Mouse (Mus musculus): ENCODE measurements around the gene Eya2. TPM values are rescaled to one million over a fixed set of nuclear protein-coding genes. Genes with fewer than 3 reads are reported as not detected.

Gene Eya2
- polyA plus RNA-seq, 1 experiment from 2014 or later: 49.2 TPM

DNA sequence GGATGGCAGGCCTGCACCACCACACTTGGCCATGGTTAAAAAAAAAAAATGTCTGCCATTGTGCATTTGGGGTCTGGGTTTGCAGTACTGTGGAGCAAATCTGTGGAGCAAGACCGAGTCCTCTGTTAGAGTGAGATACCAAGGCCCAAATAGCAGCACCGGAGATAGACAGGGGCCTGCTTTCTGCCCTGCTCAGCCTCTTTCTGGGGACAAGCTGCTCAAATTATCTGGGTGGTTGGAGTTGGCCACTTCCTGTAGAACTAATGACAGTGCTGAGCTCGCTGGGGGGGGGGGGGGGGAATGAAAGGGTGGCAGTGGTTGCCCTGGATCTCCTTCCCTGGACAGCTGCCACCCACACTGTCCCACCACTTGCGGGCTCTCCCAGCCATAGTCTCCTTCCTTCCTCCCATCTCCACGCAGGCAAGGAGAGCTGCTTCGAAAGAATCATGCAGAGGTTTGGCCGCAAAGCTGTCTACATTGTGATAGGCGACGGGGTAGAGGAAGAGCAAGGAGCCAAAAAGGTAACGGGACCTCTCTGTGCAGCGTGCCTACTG, 174.1 kb downstream of the Eya2 start:
- ATAC-seq (no peak), DNase-seq (ENCODE audit: low read depth, low spot score) (no peak)
- ChIA-PET POLR2A (no interaction called here), CTCF (interaction anchor here (1.0 to 1.2 kb wide), 2 partner anchors 9 to 13 kb away, joined by 4 read pairs; no protein-coding TSS in a partner anchor)
- in situ Hi-C loops (cut with MboI; ENCODE audit: low pct_unique_long_range_greater_than_20kb): no loop called here
- TF ChIP-seq CTCF (IDR thresholded peaks at IDR 0.05): no peak
- H3K27me3 ChIP-seq: no peaks in the 10 kb centered on the region

DNA sequence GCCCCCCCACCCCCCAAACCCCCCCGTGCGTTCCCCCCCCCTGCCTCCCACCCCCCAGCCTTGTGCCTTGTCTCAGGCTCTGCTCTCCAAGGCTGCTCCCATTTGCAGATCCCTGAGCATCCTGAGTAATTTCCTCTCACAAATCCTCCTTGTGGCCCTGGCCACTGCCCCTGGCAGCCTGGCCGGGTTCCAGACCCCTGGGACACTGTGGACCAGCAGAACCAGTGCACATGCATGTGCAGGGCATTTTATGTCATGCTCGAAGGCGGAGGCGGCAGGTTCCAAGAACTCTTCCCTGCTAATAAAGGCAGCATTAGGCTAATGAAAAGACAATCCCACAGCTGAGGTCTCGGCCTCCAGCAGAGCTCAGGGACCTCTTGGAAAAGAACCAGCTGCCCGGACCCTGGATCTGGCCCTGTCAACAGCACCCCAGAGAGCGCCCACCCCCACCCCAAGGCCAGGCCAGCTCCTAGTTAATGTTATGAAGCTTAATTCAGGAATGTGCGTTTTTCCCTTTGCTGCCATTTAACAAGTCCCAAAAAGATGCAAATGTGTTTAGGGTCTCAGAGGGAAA, 174.6 kb downstream of the Eya2 start:
- H3K27me3 ChIP-seq: no peaks in the 10 kb centered on the region
- POLR2A ChIA-PET: interaction anchor here (1.0 kb wide), 1 partner anchor 15 kb away, joined by 3 read pairs; no protein-coding TSS in a partner anchor
- CTCF ChIA-PET: interaction anchor here (1.0 to 1.2 kb wide), 2 partner anchors 9 to 14 kb away, joined by 4 read pairs; no protein-coding TSS in a partner anchor
- in situ Hi-C loops (cut with MboI; ENCODE audit: low pct_unique_long_range_greater_than_20kb): no loop called here
- no peak for TF ChIP-seq CTCF (IDR thresholded peaks at IDR 0.05)
- ATAC-seq (peak; percentile 54), DNase-seq (ENCODE audit: low read depth, low spot score) (peak; percentile 62)

DNA sequence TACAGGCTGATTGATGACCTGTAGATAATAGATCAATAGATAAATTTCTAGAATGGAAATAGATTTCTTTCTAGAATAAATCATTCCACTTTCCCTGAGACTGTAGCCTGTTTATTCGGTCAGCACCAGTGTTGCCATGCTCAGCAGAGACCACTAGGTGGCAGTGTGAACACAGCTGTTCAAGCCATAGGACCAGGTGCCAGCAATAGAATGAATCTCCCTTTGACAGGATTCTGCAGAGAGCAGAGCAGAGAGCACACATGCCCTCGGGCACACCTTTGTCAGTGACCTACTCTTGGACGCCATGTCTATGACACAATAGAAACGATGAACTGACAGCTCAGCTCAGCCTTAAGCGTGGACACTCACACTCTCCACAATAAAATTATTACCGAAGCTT, 184.1 kb downstream of the Eya2 start:
- DNase-seq (ENCODE audit: low read depth, low spot score) (no peak), ATAC-seq (no peak)
- in situ Hi-C loops (cut with MboI; ENCODE audit: low pct_unique_long_range_greater_than_20kb): no loop called here
- no peaks in the 10 kb centered on the region for H3K27me3 ChIP-seq
- CTCF ChIA-PET: interaction anchor here (0.7 to 1.5 kb wide), 4 partner anchors 8 to 246 kb away, joined by 3 to 5 read pairs (median 4); no protein-coding TSS in a partner anchor
- POLR2A ChIA-PET: interaction anchor here (0.6 to 1.0 kb wide), 2 partner anchors 14 to 42 kb away, joined by 3 read pairs; no protein-coding TSS in a partner anchor
- no peak for TF ChIP-seq CTCF (IDR thresholded peaks at IDR 0.05)

DNA sequence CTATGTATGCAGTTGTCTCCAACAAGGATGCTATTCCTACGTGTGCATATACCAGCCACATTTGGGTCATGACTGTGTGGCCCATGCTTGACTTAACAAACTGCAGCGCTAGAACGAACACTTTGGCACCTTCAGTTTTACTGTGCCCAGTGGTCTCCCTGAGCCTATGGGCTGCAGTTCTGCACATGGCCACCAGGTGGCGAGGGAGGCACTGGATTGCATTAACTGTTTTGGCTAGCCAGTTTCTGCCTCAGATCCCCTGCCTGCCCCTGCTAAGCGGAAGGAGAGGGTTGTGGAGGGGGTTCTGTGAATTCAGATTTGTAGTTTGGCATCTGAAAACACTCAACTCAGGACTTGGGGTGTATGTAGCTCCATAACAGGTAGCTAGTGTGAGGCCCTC, 187.5 kb downstream of the Eya2 start:
- POLR2A ChIA-PET: interaction anchor here (0.6 kb wide), 1 partner anchor 13 kb away, joined by 3 read pairs; no protein-coding TSS in a partner anchor
- no peak for ATAC-seq

DNA sequence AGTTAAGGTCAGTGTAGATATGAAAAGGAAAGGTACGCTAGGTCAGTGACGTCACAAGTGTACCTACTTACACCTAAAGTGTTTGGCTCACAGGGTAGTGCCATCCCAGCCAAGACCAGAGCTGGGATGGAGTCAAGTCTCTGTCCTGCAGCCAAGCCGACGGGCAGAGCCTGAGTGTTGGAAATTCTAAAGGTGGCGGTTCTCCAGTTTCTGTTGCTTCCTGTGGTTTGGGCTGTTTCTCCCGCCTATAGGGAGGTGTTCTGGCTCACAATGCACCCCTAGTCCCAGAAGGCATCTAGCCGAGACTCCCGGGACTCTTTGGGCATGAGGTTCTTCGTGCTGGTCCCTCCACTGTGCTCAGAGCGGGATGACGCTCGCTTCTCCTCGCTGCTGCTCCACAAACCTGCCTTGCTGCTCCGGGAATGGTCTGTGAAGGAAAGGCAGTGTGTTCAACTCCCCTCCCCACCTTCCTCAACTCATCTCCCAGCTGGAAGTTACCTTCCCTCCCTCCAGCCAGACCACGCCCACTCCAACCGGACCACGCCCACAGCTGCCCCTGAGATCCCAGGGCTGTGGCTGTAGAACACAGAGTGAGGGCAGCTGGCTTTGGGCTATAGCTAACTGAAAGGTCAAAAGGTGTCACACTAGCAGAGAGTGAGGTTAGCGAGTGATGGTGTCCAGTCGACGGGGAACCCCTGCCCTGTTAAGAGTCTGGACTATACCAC, 190.6 kb downstream of the Eya2 start:
- no peaks in the 10 kb centered on the region for H3K27me3 ChIP-seq
- CTCF ChIA-PET: interaction anchor here (1.1 to 1.9 kb wide), 3 partner anchors 10 to 259 kb away, joined by 3 to 4 read pairs (median 4); no protein-coding TSS in a partner anchor
- ATAC-seq (no peak), DNase-seq (ENCODE audit: low read depth, low spot score) (no peak)
- POLR2A ChIA-PET: no interaction called here
- in situ Hi-C loops (cut with MboI; ENCODE audit: low pct_unique_long_range_greater_than_20kb): no loop called here
- no peak for TF ChIP-seq CTCF (IDR thresholded peaks at IDR 0.05)

More for the DNA sequence above, 187.5 kb downstream of the Eya2 start:
- CTCF ChIA-PET: interaction anchor here (1.2 to 2.9 kb wide), 2 partner anchors 38 to 106 kb away, joined by 5 to 8 read pairs; no protein-coding TSS in a partner anchor
- in situ Hi-C loops (cut with MboI; ENCODE audit: low pct_unique_long_range_greater_than_20kb): no loop called here
- H3K27me3 ChIP-seq: no peaks in the 10 kb centered on the region
- TF ChIP-seq CTCF (IDR thresholded peaks at IDR 0.05): no peak
- DNase-seq (ENCODE audit: low read depth, low spot score): no peak

DNA sequence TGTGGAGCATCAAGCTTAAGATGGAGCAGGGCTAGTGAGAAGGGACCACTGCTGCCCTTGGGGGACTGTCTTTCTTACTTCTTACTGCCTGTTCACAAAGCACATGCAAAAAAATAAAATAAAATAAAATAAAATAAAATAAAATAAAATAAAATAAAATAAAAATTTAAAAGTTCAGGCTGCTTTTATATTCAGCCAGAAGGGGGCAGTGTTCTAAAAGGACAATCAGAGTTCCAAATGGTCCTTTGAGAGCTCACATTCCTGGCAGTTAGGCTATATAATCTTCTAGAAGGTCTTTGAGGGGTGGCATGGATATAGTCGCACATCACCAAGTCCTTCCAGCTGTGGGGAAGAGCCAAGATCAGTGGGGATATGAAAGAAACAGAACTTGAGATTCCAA, 191.6 kb downstream of the Eya2 start:
- in situ Hi-C loops (cut with MboI; ENCODE audit: low pct_unique_long_range_greater_than_20kb): no loop called here
- no peak for ATAC-seq
- ChIA-PET CTCF (interaction anchor here (1.1 to 1.9 kb wide), 3 partner anchors 9 to 260 kb away, joined by 3 to 4 read pairs (median 4); no protein-coding TSS in a partner anchor), POLR2A (no interaction called here)
- DNase-seq (ENCODE audit: low read depth, low spot score): no peak
- no peaks in the 10 kb centered on the region for H3K27me3 ChIP-seq
- no peak for TF ChIP-seq CTCF (IDR thresholded peaks at IDR 0.05)

DNA sequence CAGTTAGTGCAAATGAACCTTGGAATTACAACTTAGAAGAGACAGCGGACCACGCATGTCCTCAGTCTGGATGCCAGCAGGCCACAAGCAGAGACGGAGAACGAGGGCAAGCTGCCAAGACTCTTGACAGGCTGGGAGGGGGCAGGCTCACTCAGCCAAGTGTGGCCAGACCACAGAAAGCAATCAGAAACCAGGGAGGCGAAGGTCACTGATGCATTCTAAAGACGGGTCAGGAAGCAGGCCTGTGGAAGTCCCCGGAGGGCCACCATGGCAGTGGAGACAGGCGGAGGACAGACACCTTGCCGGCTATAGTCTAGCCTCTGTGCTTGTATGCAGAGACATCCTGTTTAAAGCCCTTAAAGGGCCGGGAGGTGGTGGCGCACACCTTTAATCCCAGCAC, 193.2 kb downstream of the Eya2 start:
- peak; percentile 78 for ATAC-seq
- H3K27me3 ChIP-seq: no peaks in the 10 kb centered on the region
- POLR2A ChIA-PET: no interaction called here
- no peak for TF ChIP-seq CTCF (IDR thresholded peaks at IDR 0.05)
- CTCF ChIA-PET: no interaction called here
- peak; percentile 92 for DNase-seq (ENCODE audit: low read depth, low spot score)
- in situ Hi-C loops (cut with MboI; ENCODE audit: low pct_unique_long_range_greater_than_20kb): no loop called here

DNA sequence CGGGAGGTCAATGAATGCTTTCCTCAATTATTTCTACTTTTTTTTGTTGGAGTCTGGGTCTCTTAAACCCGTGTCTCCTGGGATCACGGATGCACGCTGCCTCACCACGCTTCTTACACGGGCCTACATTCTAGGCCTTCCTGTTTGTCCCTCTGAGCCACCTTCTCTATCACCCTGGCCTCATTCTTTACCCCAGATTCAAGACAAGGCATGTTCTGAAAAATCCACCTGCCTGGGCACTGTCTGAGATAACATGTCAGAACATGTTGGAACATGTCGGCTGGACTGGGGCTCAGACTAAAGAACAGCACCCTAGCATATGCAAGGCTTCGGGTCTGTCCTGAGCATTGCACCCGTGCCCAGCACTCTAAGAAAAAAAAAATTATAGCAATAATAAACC, 194.0 kb downstream of the Eya2 start:
- POLR2A ChIA-PET: interaction anchor here (0.6 kb wide), 1 partner anchor 10 kb away, joined by 4 read pairs; no protein-coding TSS in a partner anchor
- CTCF ChIA-PET: no interaction called here
- no peak for ATAC-seq
- no peak for DNase-seq (ENCODE audit: low read depth, low spot score)
- in situ Hi-C loops (cut with MboI; ENCODE audit: low pct_unique_long_range_greater_than_20kb): no loop called here
- no peaks in the 10 kb centered on the region for H3K27me3 ChIP-seq
- TF ChIP-seq CTCF (IDR thresholded peaks at IDR 0.05): no peak

DNA sequence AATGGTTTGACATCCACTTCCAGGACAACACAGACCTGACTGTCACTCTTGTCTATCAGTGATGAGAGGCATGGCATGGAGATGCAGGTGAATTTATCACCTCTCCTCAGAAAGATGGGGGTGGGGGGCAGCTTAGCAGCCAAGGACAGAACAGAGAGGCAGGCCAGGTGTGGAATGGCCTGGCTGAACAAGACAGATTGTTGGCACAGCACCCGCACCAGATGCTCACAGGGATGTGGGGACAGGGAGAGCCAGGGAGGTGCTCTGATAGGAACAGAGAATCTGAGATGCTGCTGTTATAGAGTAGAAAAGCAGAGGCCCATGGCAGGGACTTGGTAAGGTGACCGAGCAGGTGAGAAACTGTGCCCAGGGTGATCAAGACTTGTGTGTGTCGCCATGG, 194.8 kb downstream of the Eya2 start:
- H3K27me3 ChIP-seq: no peaks in the 10 kb centered on the region
- in situ Hi-C loops (cut with MboI; ENCODE audit: low pct_unique_long_range_greater_than_20kb): no loop called here
- POLR2A ChIA-PET: interaction anchor here (0.6 kb wide), 1 partner anchor 9 kb away, joined by 4 read pairs; no protein-coding TSS in a partner anchor
- CTCF ChIA-PET: no interaction called here
- TF ChIP-seq CTCF (IDR thresholded peaks at IDR 0.05): no peak
- ATAC-seq (no peak), DNase-seq (ENCODE audit: low read depth, low spot score) (no peak)

DNA sequence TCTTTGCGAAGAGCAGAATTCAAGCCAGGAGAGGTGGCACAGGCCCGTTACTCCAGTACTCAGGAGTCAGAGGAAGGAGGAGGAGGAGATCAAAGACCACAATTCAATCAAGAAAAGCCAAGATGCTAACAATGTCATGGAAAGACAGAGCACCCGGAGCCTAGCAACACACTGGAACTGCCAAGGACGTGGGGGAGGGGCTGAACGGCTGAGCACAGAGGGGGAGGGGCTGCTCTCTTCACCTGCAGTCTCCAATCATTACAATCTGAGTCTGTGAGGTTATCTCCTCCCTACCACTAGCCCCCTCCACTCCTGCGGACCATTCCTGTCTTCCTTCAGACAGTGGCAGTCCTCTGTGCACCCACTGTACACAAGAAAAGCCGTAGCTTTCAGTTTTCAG, 196.2 kb downstream of the Eya2 start:
- in situ Hi-C loops (cut with MboI; ENCODE audit: low pct_unique_long_range_greater_than_20kb): no loop called here
- no peak for DNase-seq (ENCODE audit: low read depth, low spot score)
- TF ChIP-seq CTCF (IDR thresholded peaks at IDR 0.05): no peak
- ATAC-seq: no peak
- POLR2A ChIA-PET: interaction anchor here (0.6 kb wide), 1 partner anchor 9 kb away, joined by 6 read pairs; no protein-coding TSS in a partner anchor
- CTCF ChIA-PET: interaction anchor here (1.0 to 1.4 kb wide), 2 partner anchors 15 to 163 kb away, joined by 3 read pairs; no protein-coding TSS in a partner anchor
- no peaks in the 10 kb centered on the region for H3K27me3 ChIP-seq
